Mouse (Mus musculus): ENCODE measurements around the gene Fhit. TPM values are rescaled to one million over a fixed set of nuclear protein-coding genes. Genes with fewer than 3 reads are reported as not detected.

Fhit gene
- total RNA-seq, 4 experiments from 2014 or later: 9.2 to 14.5 (median 10.5) TPM

DNA sequence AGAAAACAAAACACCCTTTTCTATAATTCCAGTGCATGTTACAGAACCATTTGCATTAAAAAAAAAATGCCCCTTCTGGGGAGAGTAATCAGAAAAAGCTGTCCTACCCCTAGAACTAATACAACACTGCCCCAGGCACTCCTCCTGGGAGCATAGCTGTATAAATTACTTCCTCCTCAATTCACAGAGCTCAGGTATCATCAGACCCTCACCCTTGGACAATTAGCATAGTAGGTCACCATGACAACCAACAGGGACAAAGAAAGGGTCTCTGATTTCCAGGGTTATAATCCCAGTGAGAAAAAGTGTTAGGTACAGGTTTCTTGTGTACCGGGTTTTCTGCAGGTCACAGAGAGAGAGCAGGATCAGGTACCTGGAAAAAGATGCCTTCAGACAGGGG, 654.3 kb downstream of the Fhit start:
- DNase-seq: no peak

DNA sequence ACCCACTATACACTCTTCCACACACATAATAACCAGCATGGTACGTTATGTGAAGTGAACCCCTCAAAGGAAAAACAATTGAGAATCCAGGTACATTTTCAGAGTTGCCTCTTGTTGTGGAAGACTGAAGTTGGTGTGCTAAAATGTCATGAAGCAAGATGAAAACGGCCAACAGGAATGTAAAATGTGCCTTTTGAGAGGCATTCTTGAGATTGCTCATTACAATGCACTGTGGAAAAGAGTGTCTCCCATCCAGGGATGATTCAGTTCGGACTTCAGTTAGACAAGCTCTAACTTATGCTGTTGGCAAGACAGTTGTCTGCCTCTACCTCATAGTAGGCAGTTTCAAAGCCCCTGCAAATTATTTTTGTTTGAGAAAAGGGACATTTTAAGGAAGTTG, 676.0 kb downstream of the Fhit start:
- DNase-seq: no peak

GRCm38 (mm10) chr14:10482851-10483613, 678.8 kb downstream of the Fhit start:
- DNase-seq: no peak

- DNase-seq: no peak
These were observed 680.5 kb downstream of the Fhit start for GRCm38 (mm10) chr14:10481370-10481769.

DNA sequence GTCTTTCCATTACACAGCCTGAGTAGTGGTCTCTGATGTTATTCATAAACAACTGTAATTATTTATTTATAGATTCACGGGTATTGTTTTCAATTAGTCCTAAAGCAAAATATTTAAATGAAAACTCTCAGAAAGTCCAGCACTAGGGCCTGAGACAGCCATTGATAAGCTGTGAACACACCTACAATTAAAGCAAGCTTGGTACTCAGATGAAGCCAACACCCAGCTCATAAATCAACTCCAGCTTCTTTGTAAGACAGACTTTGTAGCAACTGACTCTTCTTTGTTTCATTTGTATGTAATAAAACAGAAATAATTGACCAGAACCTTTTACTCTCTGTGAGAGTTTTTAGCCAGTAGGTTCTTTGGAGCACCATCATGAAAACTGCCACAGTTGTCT, 681.2 kb downstream of the Fhit start:
- no peak for DNase-seq

- DNase-seq: peak; percentile 7
These were observed 708.6 kb downstream of the Fhit start for GRCm38 (mm10) chr14:10453001-10453861.

- no peak for DNase-seq
These were observed 709.6 kb downstream of the Fhit start for GRCm38 (mm10) chr14:10452234-10452633.

DNA sequence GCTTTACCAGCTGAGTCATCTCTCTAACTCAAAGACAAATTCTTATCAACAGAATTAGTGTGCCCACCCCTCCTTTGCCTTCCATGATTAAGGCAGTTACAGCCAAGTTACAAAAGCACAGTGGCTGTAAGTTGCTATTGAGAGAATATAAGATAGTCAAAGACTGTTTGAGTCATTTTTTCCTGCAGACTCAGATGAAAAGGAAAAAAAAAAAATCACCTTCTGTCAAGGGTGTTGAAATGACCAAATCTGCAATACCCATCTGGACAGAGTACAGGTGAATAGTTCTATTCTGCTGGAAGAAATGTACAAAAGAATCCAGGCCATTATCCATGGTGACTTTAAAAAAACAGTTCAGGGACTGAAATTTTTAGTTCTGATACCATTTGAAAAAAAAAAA, 716.5 kb downstream of the Fhit start:
- no peak for DNase-seq

DNA sequence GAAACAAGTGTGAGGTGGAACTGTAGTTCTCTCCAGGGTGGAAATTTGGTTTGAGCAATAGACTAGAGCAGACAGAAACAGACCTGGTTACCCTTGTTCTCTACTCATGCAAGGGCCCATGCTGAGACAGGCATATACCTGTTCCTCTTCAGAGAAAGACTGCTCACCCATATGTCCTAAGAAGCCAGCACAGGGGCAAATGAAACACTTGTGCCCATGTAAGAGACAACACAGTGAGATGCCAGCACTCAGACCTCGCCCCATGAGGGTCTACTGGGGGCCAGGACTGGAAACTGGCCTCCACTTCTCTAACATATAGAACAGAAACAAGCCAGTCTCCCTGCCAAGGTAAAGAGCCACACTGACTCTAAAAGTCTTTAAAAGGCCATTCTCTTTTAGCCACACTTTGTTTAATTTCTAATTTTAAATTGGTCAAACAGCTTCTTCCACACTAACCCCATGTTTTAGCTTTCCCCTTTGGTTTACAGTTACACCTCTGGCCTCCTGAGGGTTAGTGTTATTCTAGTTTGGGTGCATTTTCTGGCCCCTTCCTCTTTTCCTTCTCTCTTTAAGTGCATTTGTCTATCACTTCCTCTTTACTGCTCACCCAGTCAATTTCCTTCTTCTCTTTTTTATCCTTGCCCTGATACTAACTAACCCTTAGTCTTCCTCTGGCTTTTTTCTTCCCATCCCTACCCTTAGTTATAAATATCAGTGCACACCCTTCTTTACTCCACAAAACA, 722.7 kb downstream of the Fhit start:
- DNase-seq: no peak

DNA sequence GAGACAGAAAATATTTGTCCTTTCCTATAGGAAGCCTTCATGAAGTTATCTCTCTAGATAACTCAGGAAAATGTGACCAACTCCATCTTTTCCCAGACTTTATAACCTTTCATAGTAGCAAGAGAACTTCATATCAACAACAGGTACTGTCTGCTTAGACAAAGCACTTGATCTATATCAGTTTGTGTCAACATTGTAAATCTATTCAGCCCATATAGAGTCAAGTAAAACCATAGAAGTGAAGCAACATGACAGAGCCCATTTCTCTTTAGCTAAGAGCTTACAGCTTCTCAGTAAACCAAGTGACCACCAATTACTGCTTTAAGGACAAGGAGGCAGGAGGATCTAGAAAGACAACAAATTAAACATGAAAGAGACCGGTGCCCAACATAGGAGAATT, 725.6 kb downstream of the Fhit start:
- DNase-seq: no peak

- no peak for DNase-seq
These were observed 729.3 kb downstream of the Fhit start for GRCm38 (mm10) chr14:10432502-10432901.

GRCm38 (mm10) chr14:10430396-10431000, 731.3 kb downstream of the Fhit start:
- no peak for DNase-seq

- no peak for DNase-seq
These were observed 738.3 kb downstream of the Fhit start for GRCm38 (mm10) chr14:10423499-10423898.

- DNase-seq: no peak
These were observed 739.6 kb downstream of the Fhit start for GRCm38 (mm10) chr14:10422261-10422660.

DNA sequence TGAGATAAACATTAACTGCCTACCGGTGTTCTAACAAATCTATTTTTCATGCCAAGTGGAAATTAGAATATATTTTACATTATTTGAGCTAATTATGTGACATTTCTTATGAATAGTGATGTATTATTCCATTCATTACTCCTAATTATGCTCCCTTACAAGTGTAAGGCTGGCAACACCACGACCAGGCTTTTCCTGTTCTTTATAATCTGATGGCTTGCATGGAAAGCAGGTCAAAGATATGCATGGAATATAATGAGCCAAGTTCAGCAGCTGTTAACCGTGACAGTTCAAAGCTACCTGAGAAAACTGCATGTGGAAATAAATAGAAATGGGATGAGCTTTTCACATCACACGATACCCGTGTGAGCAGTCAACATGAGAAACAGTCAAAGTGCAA, 746.8 kb downstream of the Fhit start:
- no peak for DNase-seq

GRCm38 (mm10) chr14:10409306-10409962, 752.4 kb downstream of the Fhit start:
- DNase-seq: no peak

DNA sequence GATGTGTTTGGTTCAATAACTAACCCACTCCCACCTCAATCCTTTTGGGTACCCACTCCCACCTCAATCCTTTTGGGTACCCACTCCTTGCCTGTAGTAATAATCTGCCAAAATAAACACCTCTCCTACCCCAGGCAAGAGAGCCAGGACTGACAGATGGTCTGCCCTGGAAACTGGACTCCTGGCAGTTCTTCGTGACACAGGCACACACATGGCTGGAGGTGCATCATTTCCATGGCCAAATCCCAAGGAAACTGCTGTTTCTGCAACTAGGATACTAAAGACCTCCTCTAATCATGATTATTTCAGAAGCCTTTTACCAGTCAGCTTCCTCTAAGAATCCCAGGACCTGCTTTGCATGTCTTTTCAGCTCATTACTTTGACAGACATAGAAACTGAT, 756.5 kb downstream of the Fhit start:
- no peak for DNase-seq

DNA sequence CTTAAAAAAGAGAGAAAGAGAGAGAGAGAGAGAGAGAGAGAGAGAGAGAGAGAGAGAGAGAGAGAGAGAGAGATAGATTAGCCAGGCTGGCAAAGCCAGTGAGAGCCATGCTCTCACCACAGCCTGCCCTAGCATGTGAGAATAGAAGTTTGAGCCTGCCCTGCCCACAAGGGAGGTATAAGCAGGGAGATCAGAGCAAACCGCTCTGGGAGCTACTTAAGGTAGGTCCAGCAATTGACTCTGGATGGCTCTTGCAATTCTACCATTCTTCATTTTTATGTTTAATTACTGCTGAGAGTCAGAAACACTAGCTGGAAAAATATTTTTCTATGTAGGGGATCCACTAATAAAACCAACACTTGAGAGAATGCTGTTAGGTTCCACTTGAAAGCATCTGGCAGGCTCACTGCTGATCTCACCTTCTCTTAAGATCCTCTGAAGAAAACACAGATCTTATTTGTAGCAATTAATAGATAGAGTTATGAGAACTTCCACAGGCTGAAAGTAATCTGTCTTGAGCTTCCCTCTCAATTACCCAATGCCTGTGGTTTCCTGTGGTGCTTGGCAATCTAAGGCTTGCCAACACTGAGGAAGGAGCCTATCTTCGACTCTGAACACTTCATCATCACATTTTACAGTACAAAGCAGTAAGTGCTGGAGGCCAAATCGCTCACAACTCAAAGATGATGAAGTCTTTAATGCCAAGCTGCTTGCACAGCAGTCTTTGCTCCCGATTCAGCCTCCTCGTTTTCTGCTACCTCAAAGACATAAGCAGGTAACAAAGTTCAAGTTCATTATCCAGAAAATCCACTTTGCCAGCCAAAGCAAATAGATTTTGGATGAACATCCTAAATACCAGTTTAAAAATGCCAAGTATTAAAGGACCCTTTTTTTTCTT, 793.8 kb downstream of the Fhit start:
- DNase-seq: no peak

DNA sequence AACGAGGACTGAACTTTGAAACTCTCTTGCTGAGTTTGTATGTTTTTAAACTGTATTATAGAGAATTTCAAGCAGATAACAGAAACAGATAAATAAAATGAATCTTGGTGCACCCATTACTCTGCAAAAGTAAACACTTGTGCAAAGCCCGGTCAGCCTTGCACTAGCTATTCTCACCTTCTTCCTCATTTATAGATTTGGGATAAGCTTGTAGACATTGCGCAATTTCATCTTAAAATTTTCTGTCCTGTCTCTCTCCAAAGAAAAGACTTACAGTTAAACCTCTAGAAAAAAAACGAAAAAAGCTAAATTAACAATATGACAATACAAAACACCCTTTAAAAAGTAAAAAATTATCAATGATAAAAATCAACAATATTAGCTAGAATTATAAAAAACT, 795.0 kb downstream of the Fhit start:
- DNase-seq: no peak

- DNase-seq: no peak
These were observed 797.6 kb downstream of the Fhit start for GRCm38 (mm10) chr14:10364281-10364680.

DNA sequence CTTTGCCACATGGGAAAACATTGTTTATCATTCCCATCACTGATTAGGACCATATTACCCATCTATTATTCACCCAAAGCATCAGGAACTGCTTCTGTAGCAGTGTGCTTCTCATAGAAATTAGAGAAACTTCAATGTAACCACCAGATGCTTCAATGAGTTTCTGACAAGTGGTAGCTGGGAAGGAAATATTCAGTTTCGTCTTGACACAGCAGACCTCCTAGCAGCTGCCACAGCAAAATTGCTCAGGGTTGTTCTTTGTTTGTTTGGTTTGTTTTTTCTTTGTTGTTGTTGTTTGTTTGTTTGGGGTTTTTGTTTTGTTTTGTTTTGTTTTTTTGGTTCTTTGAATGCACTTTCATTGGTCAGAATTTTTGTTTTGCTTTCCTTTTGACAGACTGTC, 798.5 kb downstream of the Fhit start:
- DNase-seq: no peak

Measured in adrenal gland, adult 8-10 months (tissue).